Mouse (Mus musculus) hindbrain, embryonic 11.5 days (tissue): ENCODE measurements around the gene Creb3. TPM values are rescaled to one million over a fixed set of nuclear protein-coding genes. Genes with fewer than 3 reads are reported as not detected.

Source experiments
- ATAC-seq: fragments of 200-750 bp; cut with Nextera tagmentation; 2 replicates; pipeline ENCODE4 v1.8.0; 2017; ENCODE audit warnings: mild to moderate bottlenecking, moderate TSS enrichment, moderate library complexity; ENCODE audit not compliant: low FRiP score
- DNase-seq: peaks from one replicate; pipeline ENCODE4 v3.0.0-alpha.2; 2015; ENCODE audit warnings: low spot score
- H3K27ac ChIP-seq: fragments of 300-500 bp; sonication (generic); 2 replicates; pipeline ENCODE4 v1.5.1; 2014; ENCODE audit warnings: mild to moderate bottlenecking, low read depth, low read length
- H3K27me3 ChIP-seq: fragments of 300-500 bp; sonication (generic); 2 replicates; pipeline ENCODE4 v1.6.1; 2014; ENCODE audit warnings: mild to moderate bottlenecking, low read length, moderate library complexity, mixed read lengths; ENCODE audit not compliant: control insufficient read depth, insufficient read depth
- H3K36me3 ChIP-seq: fragments of 300-500 bp; sonication (generic); 2 replicates; pipeline ENCODE4 v1.6.1; 2014; ENCODE audit warnings: mild to moderate bottlenecking, low read length, moderate library complexity, mixed read lengths; ENCODE audit not compliant: control insufficient read depth, insufficient read depth
- H3K4me1 ChIP-seq: fragments of 300-500 bp; sonication (generic); replicated peaks from 2 replicates; pipeline ENCODE4 v1.6.1; 2014; ENCODE audit warnings: low read length, mixed read lengths; ENCODE audit not compliant: control insufficient read depth, insufficient read depth
- H3K4me2 ChIP-seq: fragments of 300-500 bp; sonication (generic); replicated peaks from 2 replicates; pipeline ENCODE4 v1.6.1; 2014; ENCODE audit warnings: mild to moderate bottlenecking, low read depth, low read length
- H3K4me3 ChIP-seq: fragments of 300-500 bp; sonication (generic); 2 replicates; pipeline ENCODE4 v1.5.1; 2014; ENCODE audit warnings: low read depth, low read length
- H3K9ac ChIP-seq: fragments of 300-500 bp; sonication (generic); 2 replicates; pipeline ENCODE4 v1.6.1; 2014; ENCODE audit warnings: low read depth, low read length
- H3K9me3 ChIP-seq: fragments of 300-500 bp; sonication (generic); 2 replicates; pipeline ENCODE4 v1.6.1; 2016; ENCODE audit warnings: low read length; ENCODE audit not compliant: control insufficient read depth
- WGBS: fragments of 180-500 bp; shearing (Covaris S2); extraction: QIAGEN DNeasy Blood & Tissue Kit; methylation state at CpG from one replicate; pipeline ENCODE4 v1.1.7; 2014; 5-methylcytosine and 5-hydroxymethylcytosine counted together
- polyA plus RNA-seq: library from polyadenylated mRNA; unstranded; fragments of >200 nt; fragmentation: Nextera tagmentation; extraction: Ambion mirVana; gene quantifications from 2 replicates; pipeline ENCODE4 v1.2.1, GENCODE M21; 2014

Creb3 gene
- polyA plus RNA-seq, 1 experiment from 2014 or later, result 60.3 TPM

GRCm38 (mm10) chr4:43560243-43560611 is 1.9 kb upstream of the Creb3 start:
- Histone ChIP-seq H3K9ac (peak overlapping the region; percentile 16; the same call in 1 of the 2 replicates), H3K4me3 (no peak overlapping the region)
- WGBS, result 31% methylated on average over 6 of the region's 6 CpGs

GRCm38 (mm10) chr4:43560976-43561375 is 1.2 kb upstream of the Creb3 start:
- peak overlapping the region; percentile 76 for H3K4me3 ChIP-seq
- H3K9ac ChIP-seq, result peak overlapping the region; percentile 95
- no peaks in the 10 kb centered on the region for H3K9me3 ChIP-seq
- ATAC-seq (no peak), DNase-seq (no peak)
- no peak overlapping the region for H3K27ac ChIP-seq
- H3K4me1 ChIP-seq, result peaks cover 24% of the 10 kb centered on the region
- no peaks in the 10 kb centered on the region for H3K27me3 ChIP-seq
- H3K36me3 ChIP-seq, result no peaks in the 10 kb centered on the region
- peak overlapping the region; percentile 72 for H3K4me2 ChIP-seq
- 49% methylated on average over 2 of the region's 2 CpGs for WGBS

More at GRCm38 (mm10) chr4:43560243-43560611, 1.9 kb upstream of the Creb3 start:
- DNase-seq (no peak), ATAC-seq (no peak)
- Histone ChIP-seq H3K27me3 (no peaks in the 10 kb centered on the region), H3K4me1 (peaks cover 24% of the 10 kb centered on the region), H3K4me2 (peak overlapping the region; percentile 72), H3K27ac (no peak overlapping the region), H3K36me3 (peaks cover 2% of the 10 kb centered on the region; the same call in 1 of the 2 replicates), H3K9me3 (no peaks in the 10 kb centered on the region)

- H3K9ac ChIP-seq, result peak overlapping the region; percentile 95
- H3K4me2 ChIP-seq, result peak overlapping the region; percentile 72
- H3K36me3 ChIP-seq, result 0 out of 2 replicates have a peak, but pooled peaks cover 2% of the 10 kb centered on the region
- no peaks in the 10 kb centered on the region for H3K27me3 ChIP-seq
- no peak for DNase-seq
- peaks cover 24% of the 10 kb centered on the region for H3K4me1 ChIP-seq
- H3K9me3 ChIP-seq, result no peaks in the 10 kb centered on the region
- whole genome bisulfite sequencing, result 4% methylated on average over 16 of the region's 16 CpGs
- peak overlapping the region; percentile 95 for H3K27ac ChIP-seq
- peak; percentile 23 for ATAC-seq
- peak overlapping the region; percentile 76 for H3K4me3 ChIP-seq
These were observed 616 bp upstream of the Creb3 start for GRCm38 (mm10) chr4:43561436-43561996.

GRCm38 (mm10) chr4:43562769-43563600 is 853 bp downstream of the Creb3 start:
- H3K9ac ChIP-seq, result peak overlapping the region; percentile 95
- 8% methylated on average over 22 of the region's 22 CpGs for WGBS
- no peak for DNase-seq
- no peak overlapping the region for H3K27ac ChIP-seq
- peaks cover 6% of the 10 kb centered on the region; the same call in 1 of the 2 replicates for H3K36me3 ChIP-seq
- no peaks in the 10 kb centered on the region for H3K9me3 ChIP-seq
- peak overlapping the region; percentile 72 for H3K4me2 ChIP-seq
- ATAC-seq, result peak; percentile 38
- peak overlapping the region; percentile 76 for H3K4me3 ChIP-seq
- peaks cover 22% of the 10 kb centered on the region for H3K4me1 ChIP-seq
- H3K27me3 ChIP-seq, result no peaks in the 10 kb centered on the region

GRCm38 (mm10) chr4:43563601-43563875 is 1.4 kb downstream of the Creb3 start:
- H3K9ac ChIP-seq, result peak overlapping the region; percentile 95
- H3K9me3 ChIP-seq, result no peaks in the 10 kb centered on the region
- peaks cover 20% of the 10 kb centered on the region for H3K4me1 ChIP-seq
- 87% methylated on average over 4 of the region's 4 CpGs for WGBS
- peak overlapping the region; percentile 72 for H3K4me2 ChIP-seq
- no peak for ATAC-seq
- H3K27me3 ChIP-seq, result no peaks in the 10 kb centered on the region
- no peak overlapping the region for H3K27ac ChIP-seq
- no peak for DNase-seq
- peak overlapping the region; percentile 76 for H3K4me3 ChIP-seq
- H3K36me3 ChIP-seq, result peaks cover 6% of the 10 kb centered on the region; the same call in 1 of the 2 replicates

- H3K4me3 ChIP-seq, result no peak overlapping the region
- DNase-seq (no peak), ATAC-seq (no peak)
- peaks cover 16% of the 10 kb centered on the region for H3K4me1 ChIP-seq
- no peak overlapping the region for H3K27ac ChIP-seq
- no peaks in the 10 kb centered on the region for H3K9me3 ChIP-seq
- H3K27me3 ChIP-seq, result no peaks in the 10 kb centered on the region
- peaks cover 9% of the 10 kb centered on the region for H3K36me3 ChIP-seq
- H3K4me2 ChIP-seq, result no peak overlapping the region
- no peak overlapping the region for H3K9ac ChIP-seq
- 75% methylated on average over 2 of the region's 2 CpGs for WGBS
These were observed 2.1 kb downstream of the Creb3 start for GRCm38 (mm10) chr4:43564231-43564630.

- no peak for ATAC-seq
- 97% methylated on average over 9 of the region's 9 CpGs for WGBS
- peaks cover 24% of the 10 kb centered on the region for H3K36me3 ChIP-seq
These were observed 5.0 kb downstream of the Creb3 start for GRCm38 (mm10) chr4:43567140-43567539.

GRCm38 (mm10) chr4:43571395-43572045 is 9.4 kb downstream of the Creb3 start:
- no peak for ATAC-seq
- peaks cover 22% of the 10 kb centered on the region for H3K36me3 ChIP-seq

More at GRCm38 (mm10) chr4:43567140-43567539, 5.0 kb downstream of the Creb3 start:
- DNase-seq, result no peak
- H3K9ac ChIP-seq, result no peak overlapping the region
- H3K27ac ChIP-seq, result no peak overlapping the region
- H3K4me1 ChIP-seq, result peaks cover 4% of the 10 kb centered on the region
- no peak overlapping the region for H3K4me3 ChIP-seq
- no peaks in the 10 kb centered on the region for H3K27me3 ChIP-seq
- H3K4me2 ChIP-seq, result no peak overlapping the region
- H3K9me3 ChIP-seq, result no peaks in the 10 kb centered on the region

More at GRCm38 (mm10) chr4:43571395-43572045, 9.4 kb downstream of the Creb3 start:
- WGBS, result 90% methylated on average over 6 of the region's 6 CpGs
- Histone ChIP-seq H3K27me3 (no peaks in the 10 kb centered on the region), H3K4me1 (no peaks in the 10 kb centered on the region; the same call in 1 of the 2 replicates), H3K9me3 (no peaks in the 10 kb centered on the region), H3K4me2 (no peak overlapping the region), H3K27ac (no peak overlapping the region), H3K4me3 (no peak overlapping the region), H3K9ac (no peak overlapping the region)
- DNase-seq, result no peak
